Mouse (Mus musculus): ENCODE measurements at regions not wholly inside any gene's neighbourhood (a gene's known extent, or its start where the extent isn't known, plus 50 kb on each side); places are given as distances from the start of the nearest gene placed in this dataset.
"Not testable (repeated sequence)": the region's sequence is repeated elsewhere in the genome, so short reads cannot be mapped to it uniquely, and the experiment has no call there.

- DNase-seq (ENCODE audit: low spot score) = no peak
Measured at GRCm38 (mm10) chr11:16638349-16638748, 113.7 kb upstream of the Egfr start.

- no peak for DNase-seq (ENCODE audit: low spot score)
Measured at GRCm38 (mm10) chr11:16649599-16649998, 102.4 kb upstream of the Egfr start.

GRCm38 (mm10) chr11:16663806-16664205, 88.2 kb upstream of the Egfr start:
- no peak for DNase-seq (ENCODE audit: low spot score)

GRCm38 (mm10) chr11:16669453-16670251, 82.4 kb upstream of the Egfr start:
- DNase-seq (ENCODE audit: low spot score) = no peak

- DNase-seq (ENCODE audit: low spot score) = no peak
Measured at GRCm38 (mm10) chr11:16670282-16670681, 81.7 kb upstream of the Egfr start.

GRCm38 (mm10) chr11:16675951-16676350, 76.1 kb upstream of the Egfr start:
- not testable (repeated sequence) for DNase-seq (ENCODE audit: low spot score)

GRCm38 (mm10) chr11:16683538-16683937, 68.5 kb upstream of the Egfr start:
- DNase-seq (ENCODE audit: low spot score) = no peak

- no peak for DNase-seq (ENCODE audit: low spot score)
Measured at GRCm38 (mm10) chr11:16695596-16695995, 56.4 kb upstream of the Egfr start.

GRCm38 (mm10) chr11:16696787-16697186, 55.2 kb upstream of the Egfr start:
- no peak for DNase-seq (ENCODE audit: low spot score)

- DNase-seq (ENCODE audit: low spot score) = no peak
Measured at GRCm38 (mm10) chr11:16701826-16702225, 50.2 kb upstream of the Egfr start.
